Comparison of ENCODE assay signal across 18 mouse cellular contexts in genomic region chr4:141129190-141129710, GRCm38 (mm10). TPM values are rescaled to one million over a fixed set of nuclear protein-coding genes. Genes with fewer than 3 reads are reported as not detected.
A peak's percentile ranks its signal among the peaks of the same experiment; 100 is the strongest.
DNase-seq lines count a peak whose midpoint lies in the region; ATAC-seq lines count a peak whose summit lies in the region.
"Had no signal": no experiment of that assay in that cellular context is flagged by ENCODE, and none has a peak within 500 bp of the region (broad histone marks: within the 10 kb centered on the region; RNA-seq: fewer than 3 reads in every experiment).

No protein-coding gene starts in this region.

- H3K27me3 ChIP-seq in hindbrain, embryonic 10.5 days (ENCODE audit: insufficient read depth, poor library complexity, severe bottlenecking): no peaks in the 10 kb centered on the region
- H3K27me3 ChIP-seq in hindbrain, embryonic 13.5 days: no peaks in the 10 kb centered on the region
- no peaks in the 10 kb centered on the region for H3K27me3 ChIP-seq in liver, embryonic 16.5 days (ENCODE audit: control insufficient read depth, insufficient read depth, low read depth, low read length)
- no peaks in the 10 kb centered on the region for H3K27me3 ChIP-seq in heart, embryonic 11.5 days (ENCODE audit: control insufficient read depth, insufficient read depth, low read length)
- H3K27me3 ChIP-seq: heart, embryonic 15.5 days; hindbrain, embryonic 12.5 days; neural tube, embryonic 13.5 days had no signal

- WGBS in hindbrain, embryonic 10.5 days: 81% methylated on average over 6 of the region's 6 CpGs
- 75% methylated on average over 6 of the region's 6 CpGs for WGBS in hindbrain, embryonic 13.5 days
- 61% methylated on average over 6 of the region's 6 CpGs for WGBS in liver, embryonic 16.5 days (ENCODE audit: insufficient replicate concordance)
- 68% methylated on average over 6 of the region's 6 CpGs for WGBS in heart, embryonic 11.5 days (ENCODE audit: insufficient replicate concordance)

- 0 out of 2 replicates have a peak overlapping the region, but pooled peaks have one; percentile 9 for H3K27ac ChIP-seq in hindbrain, embryonic 10.5 days
- no peak overlapping the region for H3K27ac ChIP-seq in hindbrain, embryonic 13.5 days
- H3K27ac ChIP-seq in liver, embryonic 16.5 days (ENCODE audit: low read length): peak overlapping the region; percentile 5
- no peak overlapping the region for H3K27ac ChIP-seq in heart, embryonic 11.5 days (ENCODE audit: low read depth, low read length)
- H3K27ac ChIP-seq: heart, embryonic 15.5 days; hindbrain, embryonic 12.5 days; neural tube, embryonic 13.5 days had no signal

- H3K9me3 ChIP-seq in hindbrain, embryonic 10.5 days: no peaks in the 10 kb centered on the region
- H3K9me3 ChIP-seq in hindbrain, embryonic 13.5 days: no peaks in the 10 kb centered on the region
- H3K9me3 ChIP-seq in liver, embryonic 16.5 days (replicated peaks; ENCODE audit: control insufficient read depth, low read length): no peaks in the 10 kb centered on the region
- H3K9me3 ChIP-seq in heart, embryonic 11.5 days (replicated peaks; ENCODE audit: control insufficient read depth, low read length): no peaks in the 10 kb centered on the region
- H3K9me3 ChIP-seq: heart, embryonic 15.5 days; hindbrain, embryonic 12.5 days had no signal

- no peak for ATAC-seq in hindbrain, embryonic 13.5 days (ENCODE audit: low FRiP score)
- ATAC-seq in CD4-positive, CD25-positive, alpha-beta regulatory T cell, adult 4 months: peak; percentile 68
- peak; percentile 52 for ATAC-seq in inflammation-experienced regulatory T-cells, adult 6 months
- ATAC-seq in liver, embryonic 16.5 days (ENCODE audit: low read depth): peak; percentile 37; the same call in 1 of the 2 replicates
- ATAC-seq in heart, embryonic 11.5 days (replicated peaks; ENCODE audit: insufficient number of reproducible peaks, low FRiP score, low TSS enrichment): no peak
- ATAC-seq: forebrain, postnatal 0 days; midbrain, embryonic 16.5 days had no signal

- peaks cover 21% of the 10 kb centered on the region for H3K36me3 ChIP-seq in hindbrain, embryonic 10.5 days
- no peaks in the 10 kb centered on the region for H3K36me3 ChIP-seq in hindbrain, embryonic 13.5 days
- no peaks in the 10 kb centered on the region for H3K36me3 ChIP-seq in liver, embryonic 16.5 days (ENCODE audit: control insufficient read depth, insufficient read depth)
- H3K36me3 ChIP-seq in heart, embryonic 11.5 days (ENCODE audit: control insufficient read depth, insufficient read depth, low read length): no peaks in the 10 kb centered on the region
- H3K36me3 ChIP-seq: heart, embryonic 15.5 days; neural tube, embryonic 13.5 days had no signal

- H3K4me1 ChIP-seq in hindbrain, embryonic 10.5 days (replicated peaks): peaks cover 47% of the 10 kb centered on the region
- H3K4me1 ChIP-seq in hindbrain, embryonic 13.5 days (replicated peaks): peaks cover 45% of the 10 kb centered on the region
- peaks cover 11% of the 10 kb centered on the region for H3K4me1 ChIP-seq in liver, embryonic 16.5 days (ENCODE audit: control insufficient read depth, low read depth, low read length)
- H3K4me1 ChIP-seq in heart, embryonic 11.5 days (ENCODE audit: control insufficient read depth, insufficient read depth, low read length): peaks cover 39% of the 10 kb centered on the region

- no peak overlapping the region for H3K4me3 ChIP-seq in hindbrain, embryonic 10.5 days
- H3K4me3 ChIP-seq in hindbrain, embryonic 13.5 days: no peak overlapping the region
- H3K4me3 ChIP-seq in liver, embryonic 16.5 days (ENCODE audit: low read depth, low read length): no peak overlapping the region
- H3K4me3 ChIP-seq in heart, embryonic 11.5 days (ENCODE audit: low read depth, low read length): no peak overlapping the region
- H3K4me3 ChIP-seq: heart, embryonic 15.5 days; hindbrain, embryonic 12.5 days; neural tube, embryonic 13.5 days had no signal

- H3K9ac ChIP-seq in hindbrain, embryonic 13.5 days: no peak overlapping the region
- H3K9ac ChIP-seq in liver, embryonic 16.5 days (ENCODE audit: low read depth, low read length): no peak overlapping the region
- H3K9ac ChIP-seq in heart, embryonic 11.5 days (ENCODE audit: low read depth, low read length): no peak overlapping the region
- H3K9ac ChIP-seq: forebrain, postnatal 0 days; heart, embryonic 15.5 days; hindbrain, embryonic 12.5 days; neural tube, embryonic 13.5 days had no signal

- DNase-seq in hindbrain, embryonic 10.5 days (ENCODE audit: low spot score): no peak
- DNase-seq in cerebellum, adult 9-11 months: no peak
- no peak for DNase-seq in layer of hippocampus, adult 8-10 months (ENCODE audit: low spot score in 2 of 2)
- DNase-seq: adrenal gland, postnatal 25 days; cerebellum, postnatal 14 days; forebrain, postnatal 0 days; kidney, adult 9 months; right cerebral cortex, adult 18-20 months; thymus, adult 18-20 months had no signal

- no peak overlapping the region for H3K4me2 ChIP-seq in hindbrain, embryonic 13.5 days
- no peak overlapping the region for H3K4me2 ChIP-seq in liver, embryonic 16.5 days (ENCODE audit: low read depth, low read length)
- no peak overlapping the region for H3K4me2 ChIP-seq in heart, embryonic 11.5 days
- H3K4me2 ChIP-seq: heart, embryonic 15.5 days; hindbrain, embryonic 12.5 days; neural tube, embryonic 13.5 days had no signal

RNA-seq across cellular contexts. Expression of gene Szrd1, which starts 10.3 kb away (rescaled TPM):
- 36.5 and 44.1 TPM in 2 replicates for polyA plus RNA-seq in hindbrain, embryonic 10.5 days (2016; fragmentation: Nextera tagmentation; extraction: Ambion mirVana)
- polyA plus RNA-seq in hindbrain, embryonic 13.5 days (2015; fragmentation: Nextera tagmentation; extraction: Ambion mirVana): 28.9 and 29.3 TPM in 2 replicates
- 10 to 100 TPM; 38.1 to 76.7 TPM for polyA plus RNA-seq in CD4-positive, CD25-positive, alpha-beta regulatory T cell, adult 4 months (2017; shearing (Covaris generic))
- polyA plus RNA-seq in inflammation-experienced regulatory T-cells, adult 6 months (2017; shearing (Covaris generic)): 10 to 100 TPM; 37.9 to 88.5 (median 58.2) TPM
- 18.1 and 19.1 TPM in 2 replicates for polyA plus RNA-seq in liver, embryonic 16.5 days (2015; fragmentation: Nextera tagmentation; extraction: Ambion mirVana)
- polyA plus RNA-seq in heart, embryonic 11.5 days (2014; fragmentation: Nextera tagmentation; extraction: Ambion mirVana): 23.6 and 25.7 TPM in 2 replicates
- total RNA-seq in layer of hippocampus, adult 8-10 months (2022): 10 to 100 TPM; 50.3 to 75.0 (median 59.3) TPM

RNA-seq across cellular contexts. Expression of gene Fbxo42, which starts 18.5 kb away (rescaled TPM):
- 23.2 and 24.5 TPM in 2 replicates for polyA plus RNA-seq in hindbrain, embryonic 10.5 days (2016; fragmentation: Nextera tagmentation; extraction: Ambion mirVana)
- polyA plus RNA-seq in hindbrain, embryonic 13.5 days (2015; fragmentation: Nextera tagmentation; extraction: Ambion mirVana): 21.9 and 22.3 TPM in 2 replicates
- polyA plus RNA-seq in CD4-positive, CD25-positive, alpha-beta regulatory T cell, adult 4 months (2017; shearing (Covaris generic)): 1 to 10 TPM; 5.1 to 6.2 TPM
- 1 to 10 TPM; 5.5 to 6.3 (median 5.8) TPM for polyA plus RNA-seq in inflammation-experienced regulatory T-cells, adult 6 months (2017; shearing (Covaris generic))
- 16.3 and 18.0 TPM in 2 replicates for polyA plus RNA-seq in liver, embryonic 16.5 days (2015; fragmentation: Nextera tagmentation; extraction: Ambion mirVana)
- 18.5 and 19.3 TPM in 2 replicates for polyA plus RNA-seq in heart, embryonic 11.5 days (2014; fragmentation: Nextera tagmentation; extraction: Ambion mirVana)
- 10 to 100 TPM; 22.3 to 24.1 (median 23.5) TPM for total RNA-seq in layer of hippocampus, adult 8-10 months (2022)

RNA-seq across cellular contexts. Expression of gene Spata21, which starts 41.1 kb away (rescaled TPM):
- not detected in 2 replicates for polyA plus RNA-seq in hindbrain, embryonic 10.5 days (2016; fragmentation: Nextera tagmentation; extraction: Ambion mirVana)
- 0.17 and 0.40 TPM in 2 replicates for polyA plus RNA-seq in hindbrain, embryonic 13.5 days (2015; fragmentation: Nextera tagmentation; extraction: Ambion mirVana)
- polyA plus RNA-seq in CD4-positive, CD25-positive, alpha-beta regulatory T cell, adult 4 months (2017; shearing (Covaris generic)): 1 to 10 TPM; 1.0 to 1.2 TPM
- polyA plus RNA-seq in inflammation-experienced regulatory T-cells, adult 6 months (2017; shearing (Covaris generic)): 1 to 10 TPM; 1.1 to 1.5 (median 1.5) TPM
- polyA plus RNA-seq in liver, embryonic 16.5 days (2015; fragmentation: Nextera tagmentation; extraction: Ambion mirVana): not detected in 2 replicates
- 0.64 TPM in 1 of 2 replicates, not detected in the other for polyA plus RNA-seq in heart, embryonic 11.5 days (2014; fragmentation: Nextera tagmentation; extraction: Ambion mirVana)
- total RNA-seq in layer of hippocampus, adult 8-10 months (2022): under 1 TPM in 2 of 4 experiments, not detected in 2; 0.20 to 0.23 TPM
- total RNA-seq: adrenal gland, postnatal 25 days had no signal
- polyA plus RNA-seq: hindbrain, embryonic 12.5 days; neural tube, embryonic 13.5 days had no signal

RNA-seq across cellular contexts. Expression of gene Necap2, which starts 51.1 kb away (rescaled TPM):
- polyA plus RNA-seq in hindbrain, embryonic 10.5 days (2016; fragmentation: Nextera tagmentation; extraction: Ambion mirVana): 60.2 and 66.0 TPM in 2 replicates
- 52.6 and 57.3 TPM in 2 replicates for polyA plus RNA-seq in hindbrain, embryonic 13.5 days (2015; fragmentation: Nextera tagmentation; extraction: Ambion mirVana)
- polyA plus RNA-seq in CD4-positive, CD25-positive, alpha-beta regulatory T cell, adult 4 months (2017; shearing (Covaris generic)): 100 to 1,000 TPM in 1 of 2 experiments, 10 to 100 TPM in 1; 83.0 to 153 TPM
- 10 to 100 TPM; 85.9 to 95.9 (median 91.8) TPM for polyA plus RNA-seq in inflammation-experienced regulatory T-cells, adult 6 months (2017; shearing (Covaris generic))
- polyA plus RNA-seq in liver, embryonic 16.5 days (2015; fragmentation: Nextera tagmentation; extraction: Ambion mirVana): 87.5 and 93.3 TPM in 2 replicates
- polyA plus RNA-seq in heart, embryonic 11.5 days (2014; fragmentation: Nextera tagmentation; extraction: Ambion mirVana): 34.4 and 41.9 TPM in 2 replicates
- total RNA-seq in layer of hippocampus, adult 8-10 months (2022): 10 to 100 TPM; 41.4 to 55.0 (median 46.9) TPM

Comparison
In these comparisons a context has a peak if more than half of its experiments do, and no peak if none do; other contexts are left out.
1. H3K27ac ChIP-seq: peak in hindbrain, embryonic 10.5 days (single experiment) and liver, embryonic 16.5 days (single experiment); none in hindbrain, embryonic 13.5 days (single experiment) and heart, embryonic 11.5 days (single experiment).
2. ATAC-seq: peak in CD4-positive, CD25-positive, alpha-beta regulatory T cell, adult 4 months (single experiment), inflammation-experienced regulatory T-cells, adult 6 months (single experiment) and liver, embryonic 16.5 days (single experiment); none in hindbrain, embryonic 13.5 days (single experiment) and heart, embryonic 11.5 days (single experiment).